Mouse (Mus musculus) lung, adult 2 months (tissue): ENCODE data around the gene Map3k11.

Source experiments
- CTCF ChIP-seq: fragments of 200-500 bp; IDR thresholded peaks from 2 replicates; pipeline ENCODE4 v1.5.1; 2011; ENCODE audit warnings: mild to moderate bottlenecking, low read length, control low read depth; ENCODE audit not compliant: insufficient read depth
- POLR2A ChIP-seq: fragments of 200-500 bp; IDR thresholded peaks from 2 replicates; pipeline ENCODE4 v1.6.1; 2011; ENCODE audit warnings: low read depth, mild to moderate bottlenecking, control low read depth, low read length, borderline replicate concordance; ENCODE audit errors: extremely low read depth

GRCm38 (mm10) chr19:5704163-5704800 is 15.7 kb downstream of the Map3k11 start, which contains the start of gene Kcnk7:
- TF ChIP-seq CTCF (no peak), POLR2A (no peak)
